ENCODE assay signal across 13 mouse cellular contexts in genomic region chr5:121062930-121063584, GRCm38 (mm10). TPM values are rescaled to one million over a fixed set of nuclear protein-coding genes. Genes with fewer than 3 reads are reported as not detected.
DNase-seq lines count a peak whose midpoint lies in the region; TF ChIP-seq lines count a peak whose summit lies in the region.
"Had no signal": no experiment of that assay in that cellular context is flagged by ENCODE, and none has a peak within 500 bp of the region (broad histone marks: within the 10 kb centered on the region; RNA-seq: fewer than 3 reads in every experiment).

No protein-coding gene starts in this region.

- no peak overlapping the region for H3K27ac ChIP-seq in left cerebral cortex, adult 2 months
- H3K27ac ChIP-seq: forebrain, embryonic 13.5 days; heart, embryonic 13.5 days; layer of hippocampus, adult 2 months; liver, embryonic 13.5 days had no signal

- no peak overlapping the region for H3K4me3 ChIP-seq in left cerebral cortex, adult 2 months
- H3K4me3 ChIP-seq: forebrain, embryonic 13.5 days; heart, embryonic 13.5 days; layer of hippocampus, adult 2 months; liver, embryonic 13.5 days had no signal

- intact Hi-C loops in left cerebral cortex, postnatal 4 days (cut with DNase I), result no loop called here
- intact Hi-C loops in left cerebral cortex, adult 2 months (cut with DNase I), result no loop called here

- DNase-seq in left cerebral cortex, postnatal 4 days, result peak; percentile 50
- DNase-seq in left cerebral cortex, adult 2 months (ENCODE audit: extremely low spot score in 1 of 2, low spot score in 2 of 2), result no peak
- DNase-seq in ZHBTc4 (ENCODE audit: low read depth, low spot score), result peak; percentile 60
- peak; percentile 28 for DNase-seq in embryo, embryonic 11 days
- DNase-seq in kidney, postnatal 36 days, result peak; percentile 5
- DNase-seq in gastrocnemius, postnatal 25 days, result no peak
- DNase-seq in heart, adult 8-10 months (ENCODE audit: low spot score), result no peak
- DNase-seq: gastrocnemius, postnatal 14 days; liver, embryonic 13.5 days had no signal

- TF ChIP-seq CTCF in left cerebral cortex, adult 2 months (IDR thresholded peaks at IDR 0.05), result no peak

RNA-seq across cellular contexts. Expression of gene Rph3a, which starts 53.2 kb away (rescaled TPM):
- 100 to 1,000 TPM; 104 TPM for total RNA-seq in left cerebral cortex, postnatal 4 days (2021)
- 100 to 1,000 TPM; 329 to 347 TPM for total RNA-seq in left cerebral cortex, adult 2 months (2021)
- under 1 TPM in 1 of 2 experiments, not detected in 1; 0.11 TPM for total RNA-seq in gastrocnemius, postnatal 25 days (2021)
- total RNA-seq in heart, adult 8-10 months (2022), result under 1 TPM in 2 of 4 experiments, not detected in 2; 0.06 to 0.12 TPM
- total RNA-seq: CH12.LX had no signal

Comparison
In these comparisons a context has a peak if more than half of its experiments do, and no peak if none do; other contexts are left out.
1. DNase-seq: peak in left cerebral cortex, postnatal 4 days (single experiment), ZHBTc4 (single experiment), embryo, embryonic 11 days (single experiment) and kidney, postnatal 36 days (2 of 2); none in left cerebral cortex, adult 2 months (0 of 2), gastrocnemius, postnatal 25 days (single experiment) and heart, adult 8-10 months (single experiment).
2. RNA of gene Rph3a, which starts 53.2 kb away (total RNA-seq): 329 to 347 TPM in left cerebral cortex, adult 2 months and 104 TPM in left cerebral cortex, postnatal 4 days; 0.11 TPM in gastrocnemius, postnatal 25 days and 0.06 to 0.12 TPM in heart, adult 8-10 months; every median in the first group is over 10 times any median in the second.